Mouse (Mus musculus) T-cell, adult 66 days (primary cell): ENCODE measurements around the gene Olfr1186. TPM values are rescaled to one million over a fixed set of nuclear protein-coding genes. Genes with fewer than 3 reads are reported as not detected.

Experiments
- total RNA-seq, 2 experiments: library from RNA; stranded (reverse); gene quantifications; 3 replicates in 1 of 2; 4 replicates in 1 of 2; pipeline ENCODE4 v1.2.4; 2023

Olfr1186 gene
- not detected for total RNA-seq

DNA sequence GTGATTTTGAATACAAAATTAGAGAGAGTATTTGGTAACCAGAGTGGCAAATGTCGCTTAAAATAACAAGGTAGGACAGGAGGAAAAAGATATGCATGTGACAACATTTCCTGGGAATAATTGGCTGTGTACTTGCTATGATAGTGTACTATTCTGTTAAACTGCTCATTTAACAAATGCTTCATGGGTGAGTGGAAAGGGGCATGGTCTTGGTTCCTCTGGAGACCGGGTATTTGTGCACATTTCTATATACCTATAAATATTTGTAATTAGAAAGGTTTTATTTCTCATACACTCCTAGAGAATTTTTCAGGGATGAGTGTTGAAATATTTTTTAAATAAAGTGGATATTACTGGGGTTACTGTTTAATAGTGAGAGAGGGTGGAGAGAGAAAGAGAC is at the start of gene Olfr1186:
Olfr1186 (plus strand) TSS at position 301 of the 400 bp plus-strand sequence.

DNA sequence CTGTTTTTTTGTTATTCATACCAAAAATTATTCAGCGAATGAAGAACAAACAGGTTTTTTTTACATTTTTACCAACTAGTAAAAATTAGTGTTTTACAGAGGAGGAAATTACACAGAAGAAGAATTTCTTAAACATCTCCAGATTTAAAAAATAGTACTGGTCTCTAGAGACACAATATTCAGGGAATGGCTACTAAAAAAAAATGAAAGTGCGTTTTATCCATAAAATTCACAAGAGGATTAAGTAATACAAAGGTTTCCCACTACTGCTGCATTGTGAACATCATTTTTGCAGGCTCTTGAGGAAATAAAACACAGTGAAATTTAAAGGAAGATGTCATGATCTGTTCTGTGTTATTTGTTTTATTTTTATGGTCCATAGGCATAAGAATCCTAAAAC is 35.1 kb upstream of the Olfr1186 start, which contains the start of gene Olfr1184:
Olfr1184 (plus strand) TSS at position 301 of the 400 bp plus-strand sequence.

DNA sequence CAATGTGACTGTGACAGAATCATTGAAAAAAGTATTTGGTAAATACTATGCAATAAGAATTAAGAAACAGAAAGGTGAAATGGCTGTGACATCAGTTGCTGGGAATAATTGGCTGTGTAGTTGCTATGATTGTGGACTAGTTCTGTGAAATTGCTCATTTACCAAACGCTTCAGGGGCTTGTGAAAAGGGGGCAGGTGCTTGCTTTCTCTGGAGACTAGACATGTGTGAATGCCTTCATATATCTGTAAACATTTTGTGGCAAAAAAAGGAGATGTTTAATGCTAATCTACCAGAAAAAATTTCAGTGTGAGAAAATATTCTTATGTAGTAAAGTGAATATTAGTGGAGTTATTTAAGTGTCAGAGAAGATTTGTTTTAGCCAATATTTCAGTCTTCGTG is 25.3 kb upstream of the Olfr1186 start, which contains the start of gene Olfr1185-ps1:
Olfr1185-ps1 (plus strand) TSS at position 301 of the 400 bp plus-strand sequence.

DNA sequence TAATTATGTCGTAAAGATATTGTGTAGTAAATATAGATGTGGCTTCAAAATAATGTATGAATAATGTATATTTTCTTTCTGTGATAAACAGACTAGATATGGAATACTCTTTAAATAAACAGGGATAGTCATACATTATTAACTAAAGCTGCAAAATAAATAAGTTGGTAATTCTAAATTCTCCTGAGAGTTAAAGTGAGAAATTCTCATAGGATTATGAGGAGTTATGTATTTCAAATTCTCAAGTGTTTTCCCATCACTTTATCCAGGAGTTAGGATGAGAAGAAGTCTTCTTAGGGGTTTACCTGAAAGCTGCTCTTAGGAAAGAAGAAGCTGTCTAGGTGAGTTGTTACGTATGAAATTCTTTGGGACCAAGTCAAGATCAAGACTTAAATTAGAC is 38.3 kb downstream of the Olfr1186 start, which contains the start of gene Olfr1188:
Olfr1188 (plus strand) TSS at position 301 of the 400 bp plus-strand sequence.

Other genes starting within 250 kb of the Olfr1186 start
- gene Olfr1173, start 238.7 kb upstream of the Olfr1186 start, total RNA-seq, result not detected
- not detected for gene Olfr1174-ps, start 203.4 kb upstream of the Olfr1186 start, total RNA-seq
- not detected for gene Olfr1175-ps, start 191.3 kb upstream of the Olfr1186 start, total RNA-seq
- not detected for gene Olfr1176, start 181.8 kb upstream of the Olfr1186 start, total RNA-seq
- not detected for gene Olfr1177-ps, start 172.1 kb upstream of the Olfr1186 start, total RNA-seq
- gene Olfr1178, start 131.5 kb upstream of the Olfr1186 start, total RNA-seq, result not detected
- gene Olfr1179, start 112.1 kb upstream of the Olfr1186 start, total RNA-seq, result not detected
- not detected for gene Olfr1180, start 99.4 kb upstream of the Olfr1186 start, total RNA-seq
- gene Olfr1181, start 92.4 kb upstream of the Olfr1186 start, total RNA-seq, result not detected
- not detected for gene Gm13757, start 69.4 kb upstream of the Olfr1186 start, total RNA-seq
- not detected for gene Olfr1183, start 63.7 kb upstream of the Olfr1186 start, total RNA-seq
- gene Olfr1184, start 35.0 kb upstream of the Olfr1186 start, total RNA-seq, result not detected
- not detected for gene Olfr1185-ps1, start 25.2 kb upstream of the Olfr1186 start, total RNA-seq
- not detected for gene Olfr1188, start 38.4 kb downstream of the Olfr1186 start, total RNA-seq
- gene Olfr1189, start 67.9 kb downstream of the Olfr1186 start, total RNA-seq, result not detected
- under 1 TPM in 1 of 2 experiments, not detected in 1; 0.17 TPM for gene Olfr1191-ps1, start 122.0 kb downstream of the Olfr1186 start, total RNA-seq
- gene Olfr1192-ps1, start 130.0 kb downstream of the Olfr1186 start, total RNA-seq, result not detected
- not detected for gene Olfr1193, start 157.1 kb downstream of the Olfr1186 start, total RNA-seq
- not detected for gene Olfr1195, start 170.6 kb downstream of the Olfr1186 start, total RNA-seq
- gene Olfr1196, start 186.0 kb downstream of the Olfr1186 start, total RNA-seq, result not detected
- gene Olfr1197, start 213.8 kb downstream of the Olfr1186 start, total RNA-seq, result not detected
- not detected for gene Olfr1198, start 232.8 kb downstream of the Olfr1186 start, total RNA-seq
- not detected for gene Olfr1199, start 241.9 kb downstream of the Olfr1186 start, total RNA-seq